Mouse (Mus musculus) naive thymus-derived CD4-positive, alpha-beta T cell, adult 2 months (primary cell): ENCODE data around the gene Qrsl1.
"Not testable (repeated sequence)": the region's sequence is repeated elsewhere in the genome, so short reads cannot be mapped to it uniquely, and the experiment has no call there.

Experiments
- DNase-seq: peaks from one replicate; pipeline ENCODE4 v3.0.0-alpha.2; 2011; ENCODE audit warnings: low read depth

Gene Qrsl1

DNA sequence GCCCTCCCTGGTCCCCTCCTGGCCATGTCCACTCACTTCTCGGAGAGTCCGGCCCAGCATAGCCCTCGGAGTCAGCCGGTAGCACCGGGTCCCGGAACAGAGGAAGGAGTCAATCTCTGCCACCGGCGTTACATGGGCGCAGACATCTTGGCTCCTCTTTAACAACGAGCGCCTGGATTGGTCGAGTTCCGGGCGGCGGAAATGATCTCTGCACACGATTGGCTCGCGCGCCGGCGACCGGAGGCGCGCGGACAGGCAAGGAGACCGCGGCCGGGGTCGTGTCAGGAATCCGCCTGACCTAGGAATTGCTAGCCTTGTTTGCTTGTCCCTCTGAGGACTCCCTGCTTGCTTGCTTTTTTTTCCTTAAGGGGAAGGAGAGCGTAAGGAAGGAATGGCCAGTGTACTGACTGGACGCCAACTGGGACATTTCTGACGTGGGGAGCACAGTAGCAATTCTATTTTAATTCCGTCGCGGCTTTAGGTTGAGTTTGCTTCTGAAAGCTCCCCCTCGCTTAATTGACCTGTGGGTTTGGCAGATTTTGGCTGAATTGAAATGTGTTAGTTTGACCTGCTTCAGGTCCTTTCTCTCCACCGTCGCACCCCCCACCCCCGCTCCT lies at the start of gene Qrsl1, which contains the start of gene Rtn4ip1:
Qrsl1 (minus strand) TSS at position 168 of the 617 bp plus-strand sequence.
Rtn4ip1 (plus strand) TSS at position 230 of the 617 bp plus-strand sequence.
- peak; percentile 94 for DNase-seq

DNA sequence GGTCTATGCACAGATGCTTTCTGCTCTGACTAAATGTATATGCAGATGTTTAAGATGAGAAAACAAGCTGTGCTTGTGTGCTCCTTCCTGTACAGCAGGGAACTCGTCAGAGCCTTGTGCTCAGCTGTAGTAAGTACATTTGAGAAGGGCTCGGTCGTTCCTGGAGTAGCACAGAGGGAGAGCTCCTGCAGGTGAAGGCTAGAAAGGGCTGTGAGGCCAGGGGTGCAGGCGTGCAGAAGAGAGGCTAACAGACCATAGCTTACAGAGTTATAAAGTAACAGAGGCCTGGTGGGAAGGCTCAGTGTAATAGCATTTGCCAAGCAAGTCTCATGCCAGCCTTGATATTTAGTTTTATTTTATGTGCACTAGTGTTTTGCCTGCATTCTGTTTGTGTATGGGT lies 43.9 kb upstream of the Qrsl1 start:
- DNase-seq, result no peak

DNA sequence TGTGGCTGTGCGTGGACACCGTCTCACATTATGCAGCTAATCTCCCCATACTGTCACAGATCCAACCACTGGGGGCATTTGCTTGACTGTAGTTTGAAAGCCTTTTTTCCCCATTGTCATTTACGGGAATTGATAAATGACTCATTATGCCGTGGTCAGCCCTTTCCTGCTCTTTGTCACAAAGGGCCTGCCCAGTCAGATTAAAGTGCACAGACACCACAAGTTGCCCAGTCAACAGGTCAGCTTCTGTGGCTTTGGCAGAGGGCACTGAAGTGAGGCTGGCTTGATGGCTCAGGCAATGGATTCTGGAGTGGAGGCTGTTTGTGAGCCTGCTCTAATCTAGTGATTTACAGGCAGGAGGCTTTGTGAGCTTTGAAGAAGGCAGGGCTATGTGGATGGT lies 42.2 kb upstream of the Qrsl1 start:
- no peak for DNase-seq

DNA sequence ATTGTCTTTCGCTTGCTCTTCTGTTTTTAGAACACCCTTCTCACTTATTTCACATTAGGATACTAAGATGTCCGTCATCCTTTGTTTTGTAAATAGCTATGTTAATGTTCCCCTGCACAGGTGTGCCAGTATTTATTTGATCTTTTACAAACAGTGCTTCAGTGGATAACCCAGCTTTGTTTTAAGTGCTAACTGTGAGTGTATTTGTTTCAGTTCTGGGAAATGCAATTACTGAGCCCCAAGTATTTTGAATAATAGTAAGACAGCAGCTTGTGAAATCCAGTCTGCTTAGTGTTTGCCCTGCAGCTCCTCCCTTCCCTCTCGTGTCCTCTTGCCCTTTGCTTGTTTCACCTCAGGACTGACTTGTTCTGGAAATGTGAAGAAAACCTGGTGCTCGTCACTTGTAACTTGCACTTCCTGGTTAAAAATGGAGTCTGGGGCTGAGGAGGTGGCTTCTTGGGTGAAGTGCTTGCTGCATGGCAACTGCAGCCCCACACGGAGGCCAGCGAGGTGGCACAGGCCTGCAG lies 37.7 kb upstream of the Qrsl1 start:
- no peak for DNase-seq

DNA sequence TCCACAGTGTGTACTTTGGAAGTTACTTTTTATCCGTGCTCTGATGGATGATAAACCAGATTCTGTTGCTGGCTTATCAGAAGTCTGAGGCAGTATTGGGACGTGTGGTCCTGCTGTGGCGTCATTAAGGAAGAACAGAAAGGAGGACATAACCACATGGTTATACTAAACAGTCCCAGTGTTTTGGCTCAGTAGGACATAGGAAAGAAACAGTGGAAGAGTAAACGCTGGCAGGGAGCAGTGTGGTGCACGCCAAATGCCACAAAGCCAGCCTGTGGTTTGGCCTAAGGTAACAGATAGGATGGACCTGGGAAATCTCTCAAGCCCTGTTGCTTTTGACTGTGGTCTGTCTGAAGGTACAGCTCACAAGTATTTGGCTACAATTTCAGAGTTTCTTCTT lies 27.1 kb upstream of the Qrsl1 start:
- DNase-seq, result no peak

DNA sequence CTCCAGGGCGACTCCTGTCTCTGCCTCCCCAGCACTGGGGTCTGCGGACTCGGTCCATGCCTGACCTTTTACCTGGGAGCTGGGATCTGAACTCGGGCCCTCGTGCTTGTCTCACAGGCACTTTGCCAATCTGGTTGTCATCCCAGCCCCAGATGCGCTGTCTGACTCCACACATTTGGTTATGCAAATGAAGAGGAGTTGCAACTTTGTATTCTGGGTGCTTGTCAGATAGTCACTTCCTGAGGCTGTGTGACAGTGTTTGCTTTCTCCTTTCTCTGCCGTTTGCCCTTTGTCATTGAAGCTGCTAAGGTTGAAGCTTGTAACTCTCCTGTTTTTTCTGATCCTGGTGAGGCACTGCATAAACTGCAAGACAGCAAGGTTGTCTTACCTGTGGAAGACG lies 26.2 kb upstream of the Qrsl1 start:
- DNase-seq, result no peak

DNA sequence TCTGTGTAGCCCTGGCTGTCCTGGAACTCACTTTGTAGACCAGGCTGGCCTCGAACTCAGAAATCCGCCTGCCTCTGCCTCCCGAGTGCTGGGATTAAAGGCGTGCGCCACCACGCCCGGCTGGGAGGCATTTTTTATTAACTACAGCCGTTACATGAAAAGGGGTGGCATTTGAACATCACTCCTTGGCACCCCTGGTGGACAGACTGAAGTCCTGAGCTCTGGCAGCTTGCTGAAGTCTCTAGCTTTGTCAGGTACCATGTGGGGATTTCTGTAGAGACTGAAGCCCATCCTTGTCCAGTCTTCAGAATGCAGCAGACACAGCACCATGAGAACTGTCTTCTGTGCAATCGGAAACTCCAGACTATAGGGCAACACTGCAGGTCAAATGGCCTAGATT lies 24.2 kb upstream of the Qrsl1 start:
- DNase-seq, result not testable (repeated sequence)

DNA sequence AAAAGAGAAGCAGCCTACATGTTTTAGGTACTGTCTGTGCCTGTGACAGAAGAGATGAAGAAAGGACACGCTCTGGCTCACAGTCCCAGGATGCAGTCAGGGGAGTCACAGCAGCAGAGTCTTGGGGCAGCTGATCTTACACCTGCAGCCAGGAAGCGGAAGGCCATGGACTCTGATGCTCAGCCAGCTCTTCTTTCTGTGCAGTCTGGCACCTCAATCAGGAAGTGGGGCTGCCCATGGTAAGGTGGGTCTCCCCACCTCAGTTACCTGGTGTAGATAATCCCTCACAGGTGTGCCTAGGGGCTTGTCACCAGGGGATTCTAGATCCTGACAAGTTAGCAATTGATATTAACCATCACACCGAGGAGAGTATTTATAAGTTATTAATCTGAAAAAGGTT lies 21.6 kb upstream of the Qrsl1 start:
- DNase-seq, result no peak

DNA sequence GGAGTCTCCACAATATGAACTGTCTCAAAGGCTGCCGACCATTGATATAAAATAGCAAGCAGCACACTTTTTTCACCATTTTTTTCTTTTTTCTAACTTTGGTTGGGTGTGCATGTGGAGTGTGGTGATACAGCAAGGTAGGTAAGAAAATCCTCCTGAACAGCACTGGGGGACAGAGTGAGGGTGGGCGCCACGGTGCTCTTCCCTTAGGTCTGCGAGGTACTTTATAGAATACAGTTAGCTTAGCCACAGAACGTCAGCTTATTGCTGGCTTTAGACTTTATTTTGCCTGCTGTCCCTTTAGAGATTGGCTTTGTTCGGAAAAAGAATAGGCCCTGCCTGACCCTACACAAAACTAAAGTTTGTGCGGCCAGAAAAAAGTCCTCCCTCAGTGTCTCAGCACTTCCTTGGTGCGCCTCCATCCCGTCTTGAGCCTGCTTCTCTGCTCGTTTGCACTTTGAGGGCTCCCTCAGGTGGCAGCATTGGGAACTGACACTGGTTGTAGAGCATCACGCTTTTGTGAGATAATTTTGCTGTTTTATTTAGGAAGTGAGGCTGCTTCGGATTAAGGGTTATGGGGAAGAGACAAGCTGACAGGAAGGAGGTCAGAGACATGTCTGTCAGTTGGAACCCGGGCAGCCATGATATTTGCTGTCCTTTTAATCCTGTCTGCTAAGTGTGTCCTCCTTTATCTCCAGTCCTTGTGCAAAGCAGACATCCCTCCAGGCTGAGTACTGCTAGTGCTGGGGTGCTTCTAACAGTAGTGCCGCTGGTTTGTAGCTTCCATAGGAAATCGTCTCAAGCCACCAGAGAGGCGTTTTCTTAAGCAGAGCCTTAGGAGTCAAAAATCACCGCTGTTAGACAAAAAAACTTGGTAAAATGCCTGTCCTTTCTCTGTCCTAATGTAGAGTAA lies 17.4 kb upstream of the Qrsl1 start:
- DNase-seq, result peak; percentile 77

DNA sequence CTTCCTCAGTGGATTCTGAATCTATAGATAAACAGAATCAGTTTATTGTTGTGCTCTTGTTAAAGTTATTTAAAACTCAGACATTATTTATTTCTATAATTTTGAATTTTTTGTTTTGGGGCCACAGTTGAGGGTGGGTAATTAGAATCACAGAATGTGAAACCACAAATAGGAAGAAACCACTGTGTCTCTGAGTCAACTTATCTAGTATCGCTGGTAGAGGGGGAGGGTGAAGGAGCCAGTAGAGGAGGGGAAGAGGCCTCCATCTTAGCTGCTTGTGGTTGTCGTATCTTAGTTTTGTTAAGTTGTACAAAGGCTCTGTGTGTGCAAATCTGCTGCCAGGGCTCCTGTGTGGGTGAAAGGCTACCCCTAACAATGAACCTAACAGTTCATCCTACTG lies 15.2 kb upstream of the Qrsl1 start:
- no peak for DNase-seq

DNA sequence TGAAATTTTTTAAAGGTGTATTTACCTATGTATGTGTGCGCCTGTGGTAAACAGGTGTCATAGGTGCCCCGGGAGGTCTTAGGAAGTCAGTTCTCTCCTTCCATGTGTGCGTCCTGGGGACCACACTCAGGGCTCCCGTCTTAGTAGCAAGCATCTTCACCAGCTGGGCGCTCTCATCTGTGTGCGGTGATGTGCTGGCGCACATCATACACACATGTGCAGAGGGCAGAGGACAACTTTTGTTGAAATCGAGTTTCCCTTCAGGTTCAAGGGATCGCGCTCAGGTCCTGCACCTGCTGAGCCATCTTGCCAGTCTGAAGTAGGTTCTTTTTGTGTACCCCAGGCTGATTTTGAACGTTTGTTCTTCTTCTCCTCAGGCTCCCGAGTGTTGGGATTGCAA lies 14.6 kb upstream of the Qrsl1 start:
- DNase-seq, result no peak

DNA sequence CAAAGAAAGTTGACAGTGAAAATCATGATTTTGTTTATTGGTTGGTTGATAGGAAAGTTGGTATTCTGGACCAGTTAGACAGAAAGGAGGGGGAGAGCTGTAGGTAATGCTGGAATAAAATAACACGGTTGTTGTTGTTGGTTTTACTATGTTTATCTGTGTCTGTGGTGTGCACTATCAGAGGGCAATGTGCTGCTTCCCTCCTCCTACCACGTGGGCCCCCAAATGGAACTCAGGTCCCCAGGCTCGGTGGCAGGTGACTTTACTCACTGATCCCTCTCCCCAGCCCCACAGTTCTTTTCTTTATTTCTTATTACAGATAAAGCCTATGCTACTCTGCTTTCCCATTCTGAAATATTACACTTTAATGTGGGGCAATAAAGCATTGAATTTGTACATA lies 10.7 kb upstream of the Qrsl1 start:
- DNase-seq, result no peak

DNA sequence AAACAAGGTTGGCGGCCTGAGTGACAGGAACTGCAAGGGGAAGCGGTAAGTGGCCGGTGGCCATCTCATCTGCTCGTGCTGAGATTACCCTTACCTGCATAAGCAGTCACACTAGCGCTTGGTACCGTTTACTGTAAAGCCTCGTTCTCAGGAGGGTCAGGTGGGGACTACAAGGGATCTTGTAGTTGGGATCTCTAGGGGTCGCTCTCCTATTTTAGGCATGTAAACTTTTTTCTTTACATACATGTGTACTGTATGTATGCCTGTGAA lies 9.3 kb upstream of the Qrsl1 start:
- DNase-seq, result no peak

DNA sequence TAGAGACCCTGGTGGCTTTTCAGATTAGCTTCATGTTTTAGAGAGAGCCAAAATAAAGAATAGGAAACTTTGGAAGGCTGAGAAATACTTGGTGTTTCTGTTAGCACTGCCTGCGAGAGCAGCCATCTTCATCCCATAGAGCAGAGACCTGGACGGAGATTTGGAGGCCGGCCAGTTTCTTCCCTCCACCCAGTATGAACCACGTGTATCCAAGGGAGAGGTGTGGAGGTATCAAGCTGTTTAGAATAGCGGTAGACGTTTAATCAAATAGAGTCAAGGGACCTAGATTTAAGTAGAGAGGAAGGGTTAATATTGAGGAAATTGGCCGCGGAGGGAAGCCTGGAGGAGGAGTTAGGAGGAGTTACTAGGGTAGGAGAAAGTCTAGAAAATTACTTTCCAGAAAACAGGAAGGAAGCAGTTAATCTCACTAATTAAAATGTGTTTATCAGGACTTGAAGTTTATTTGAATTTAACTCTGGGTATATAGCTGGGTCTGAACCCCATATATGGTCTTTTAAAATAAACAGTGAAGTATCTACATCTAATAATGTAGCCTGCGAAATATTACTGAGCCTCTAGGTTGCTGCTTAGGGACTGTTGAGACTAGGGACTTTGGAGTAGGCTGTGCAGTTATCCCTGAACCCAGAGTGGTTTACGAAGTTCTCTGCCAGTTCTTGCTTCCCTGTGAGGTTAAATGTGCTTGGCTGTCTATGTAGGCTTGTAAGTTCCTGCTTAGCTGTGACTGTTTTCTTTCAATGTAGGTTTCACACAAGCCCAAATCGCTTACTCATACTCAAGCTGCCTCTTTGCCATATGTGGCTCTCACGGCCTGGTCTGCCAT lies 8.7 kb upstream of the Qrsl1 start:
- DNase-seq, result no peak

DNA sequence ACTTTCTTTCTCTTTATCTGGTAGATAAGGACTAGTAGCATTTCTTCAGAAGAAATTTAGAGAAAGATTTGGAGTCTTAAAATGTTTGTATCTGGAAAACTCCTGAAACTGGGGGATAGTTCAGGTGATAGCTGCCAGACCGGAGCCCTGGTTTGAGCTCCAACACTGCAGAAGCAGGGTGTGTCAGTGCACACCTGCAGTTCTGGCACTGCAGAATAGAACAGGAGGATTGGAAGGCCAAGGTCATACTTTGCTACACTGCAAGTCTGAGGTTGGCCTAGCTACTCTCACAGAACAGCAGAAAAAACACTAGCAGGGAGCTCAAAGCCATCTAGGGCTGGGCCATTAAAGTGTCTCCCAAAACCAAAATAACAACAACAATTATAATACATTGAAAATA lies 3.0 kb upstream of the Qrsl1 start:
- DNase-seq, result no peak

DNA sequence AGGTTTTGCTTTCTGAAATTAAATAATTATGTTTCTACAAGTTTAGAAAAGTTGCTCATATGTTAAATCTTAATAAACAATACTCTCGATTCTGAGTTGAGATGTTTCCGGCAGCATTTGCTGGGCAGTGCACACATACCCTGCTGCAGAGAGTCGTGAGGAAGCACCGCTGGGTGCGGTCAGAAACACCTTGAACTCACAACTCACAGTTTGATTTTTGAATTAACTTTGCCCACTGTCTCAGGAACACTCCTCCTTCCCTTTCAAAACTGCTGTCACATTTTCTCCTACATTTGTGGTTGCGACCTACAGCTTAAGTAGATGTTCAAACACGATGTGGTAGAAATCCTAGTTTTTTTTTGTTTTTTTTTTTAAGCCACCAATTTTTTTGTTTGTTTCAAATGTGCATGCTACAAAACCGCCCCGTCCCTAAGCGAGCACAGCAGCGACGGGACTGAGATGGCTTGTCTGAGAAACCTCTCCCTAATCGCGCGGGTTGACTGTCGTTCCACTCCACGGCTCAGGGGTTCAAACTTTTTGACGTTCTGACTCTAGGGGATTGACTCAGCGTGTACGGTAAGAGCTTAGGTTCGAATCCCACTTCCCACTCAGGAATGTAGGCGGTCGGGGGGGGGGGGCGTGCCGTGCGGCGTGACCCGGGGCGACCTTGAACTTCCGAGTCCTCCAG lies 518 bp downstream of the Qrsl1 start:
- DNase-seq, result no peak

DNA sequence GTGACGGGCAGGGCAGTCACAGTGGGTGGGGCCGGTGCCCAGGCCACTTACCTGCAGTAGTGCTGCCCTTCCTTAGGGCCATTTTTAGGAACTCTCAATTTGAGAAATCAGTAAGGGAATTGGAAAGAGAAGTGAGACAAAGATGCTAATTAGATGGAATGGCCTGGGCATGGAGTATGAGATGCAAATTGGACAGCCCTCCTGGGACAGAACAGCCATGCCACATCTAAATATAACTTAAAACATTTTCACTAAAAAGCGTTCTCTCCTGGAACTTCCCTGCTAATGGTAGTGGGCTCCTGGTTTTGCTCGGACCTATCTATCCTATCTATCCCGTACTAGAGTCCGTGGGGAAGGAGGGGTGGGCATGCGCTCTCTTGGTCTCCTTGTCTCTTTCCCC lies 3.3 kb downstream of the Qrsl1 start:
- no peak for DNase-seq

DNA sequence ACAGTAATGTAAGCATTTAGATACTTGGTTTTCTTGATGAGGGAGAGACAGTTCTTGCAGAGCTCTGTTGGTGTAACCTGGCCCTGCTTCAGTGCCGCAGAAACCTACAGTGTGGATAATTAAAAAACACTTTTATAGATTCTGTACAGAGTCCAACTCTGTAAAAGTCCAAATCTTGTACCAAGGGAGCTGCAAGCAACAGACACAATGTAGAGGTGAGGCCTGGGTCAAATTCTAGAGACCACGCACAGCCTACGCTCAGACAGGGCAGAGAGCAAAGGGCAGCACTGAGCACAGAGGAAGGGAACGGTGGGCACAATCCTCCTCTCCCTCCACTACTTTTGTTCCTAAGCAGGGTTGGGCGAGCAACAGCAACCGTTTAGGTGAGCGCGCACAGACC lies 5.5 kb downstream of the Qrsl1 start:
- DNase-seq, result no peak

DNA sequence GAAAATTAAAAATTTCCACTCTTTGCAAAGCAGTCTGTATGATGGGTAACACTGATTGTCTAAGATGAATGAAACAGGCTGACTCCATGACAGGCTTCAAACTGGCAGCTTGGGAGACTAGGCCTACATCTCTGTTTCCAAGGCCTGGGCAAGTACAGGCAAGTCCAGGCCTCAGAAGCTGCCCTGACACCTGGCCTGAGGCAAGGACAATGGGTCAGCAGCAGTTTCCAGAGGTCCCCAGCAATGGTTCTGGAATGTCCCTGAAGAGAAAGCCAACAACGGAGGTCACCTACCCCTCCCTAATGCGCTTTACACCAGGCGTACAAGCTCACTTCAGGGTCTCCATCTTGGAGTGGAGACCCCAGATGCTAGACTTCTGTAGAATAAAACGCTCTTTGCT lies 8.6 kb downstream of the Qrsl1 start:
- DNase-seq, result no peak

DNA sequence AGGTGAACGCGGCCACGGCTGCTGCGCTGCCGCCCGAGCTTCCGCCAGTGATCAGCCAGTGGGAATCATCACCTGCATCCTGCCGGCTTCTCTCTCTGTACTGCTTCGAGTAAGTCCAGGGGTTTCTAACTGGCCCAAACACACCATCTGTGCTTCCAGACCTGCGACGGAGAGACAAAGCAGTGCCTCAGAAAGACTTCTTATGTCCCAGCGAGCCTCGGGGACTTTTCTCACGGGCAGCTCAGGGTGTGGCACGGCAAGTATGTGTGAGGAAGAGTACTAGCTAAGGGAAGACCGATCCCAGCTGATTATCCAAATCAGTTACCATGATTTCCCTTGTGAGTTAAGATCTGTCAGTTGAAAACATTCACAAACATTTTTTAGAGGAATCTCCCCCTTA lies 12.6 kb downstream of the Qrsl1 start:
- DNase-seq, result no peak

DNA sequence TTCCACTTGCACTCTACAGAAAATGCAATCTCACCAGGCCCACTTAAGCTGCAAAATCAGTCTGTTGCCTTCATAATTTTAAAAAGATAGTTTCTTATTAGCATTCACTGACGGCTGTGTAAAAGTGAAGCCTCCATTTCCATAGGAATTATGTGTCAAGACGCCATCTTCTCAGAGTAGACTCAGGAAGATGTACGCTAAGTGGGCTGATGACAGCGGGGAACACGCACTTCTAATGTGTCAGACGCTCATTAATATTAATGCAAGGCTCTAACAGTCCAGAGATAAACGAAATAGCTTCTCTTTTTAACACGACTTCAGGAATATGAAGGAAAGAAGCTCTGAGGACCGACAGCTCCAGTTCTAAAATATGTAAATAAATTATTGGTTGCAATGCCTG lies 13.9 kb downstream of the Qrsl1 start:
- no peak for DNase-seq

DNA sequence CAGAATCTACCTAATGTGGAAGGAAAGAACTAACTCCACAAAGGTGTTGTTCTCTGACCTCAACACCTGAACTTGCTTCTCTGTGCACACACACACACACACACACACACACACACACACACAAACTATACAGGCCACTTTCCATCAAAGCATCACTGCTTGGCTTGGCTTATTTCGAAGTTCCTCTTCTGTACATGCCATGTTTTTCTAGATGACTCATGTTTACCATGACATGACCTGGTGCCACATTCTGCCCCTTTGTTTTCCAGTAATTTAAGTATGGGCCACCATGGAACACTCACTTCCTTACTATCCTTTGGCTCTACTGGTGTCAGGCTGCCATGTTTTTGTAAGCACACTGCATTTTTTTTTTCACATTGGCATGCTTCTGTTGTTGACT lies 30.1 kb downstream of the Qrsl1 start:
- no peak for DNase-seq
